Mouse (Mus musculus): ENCODE results near the gene Jph3. TPM values are rescaled to one million over a fixed set of nuclear protein-coding genes. Genes with fewer than 3 reads are reported as not detected.

Gene Jph3
- polyA plus RNA-seq, 1 experiment from 2014 or later = 0.65 TPM

- H3K27me3 ChIP-seq (ENCODE audit: low read depth, poor library complexity, severe bottlenecking) = peaks cover under 1% of the 10 kb centered on the region; the same call in 1 of the 2 replicates
- no peak overlapping the region for H3K4me3 ChIP-seq
- H3K9me3 ChIP-seq (replicated peaks) = no peaks in the 10 kb centered on the region
- 78% methylated on average over 7 of the region's 7 CpGs for WGBS
- no peaks in the 10 kb centered on the region for H3K36me3 ChIP-seq
- DNase-seq (ENCODE audit: low spot score) = no peak
- peaks cover 17% of the 10 kb centered on the region for H3K4me1 ChIP-seq
- H3K27ac ChIP-seq = no peak overlapping the region
Measured at GRCm38 (mm10) chr8:121765594-121766138, 36.2 kb downstream of the Jph3 start.

GRCm38 (mm10) chr8:121769095-121769494 is 39.7 kb downstream of the Jph3 start:
- Histone ChIP-seq H3K4me1 (peaks cover 26% of the 10 kb centered on the region), H3K4me3 (no peak overlapping the region)
- WGBS = 56% methylated on average over 3 of the region's 3 CpGs

DNA sequence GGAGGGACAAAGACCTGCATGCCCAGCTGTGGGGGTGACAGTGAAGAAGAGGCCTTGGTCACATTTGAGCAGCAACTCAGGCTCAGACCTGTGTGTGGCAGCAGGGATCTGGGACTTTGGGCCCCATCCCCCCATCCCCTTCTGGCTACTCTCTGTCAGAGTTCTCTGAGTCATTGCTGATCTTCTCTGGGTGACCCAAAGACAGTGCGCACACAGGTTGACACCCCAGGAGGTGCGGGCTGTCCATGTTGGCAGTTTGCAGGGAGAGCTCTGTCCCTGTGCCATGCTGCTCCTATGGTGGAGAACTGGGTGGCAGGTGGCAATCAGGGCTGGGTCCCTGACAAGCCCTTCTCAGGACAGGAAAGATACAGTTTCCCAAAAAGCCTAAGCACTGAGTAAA is 40.2 kb downstream of the Jph3 start:
- Histone ChIP-seq H3K27ac (no peak overlapping the region), H3K27me3 (ENCODE audit: low read depth, poor library complexity, severe bottlenecking) (no peaks in the 10 kb centered on the region), H3K4me3 (no peak overlapping the region), H3K36me3 (no peaks in the 10 kb centered on the region), H3K4me1 (peaks cover 26% of the 10 kb centered on the region), H3K9me3 (replicated peaks) (no peaks in the 10 kb centered on the region)
- 96% methylated on average over 2 of the region's 2 CpGs for WGBS
- DNase-seq (ENCODE audit: low spot score) = no peak

More at GRCm38 (mm10) chr8:121769095-121769494, 39.7 kb downstream of the Jph3 start:
- no peak for DNase-seq (ENCODE audit: low spot score)
- H3K27ac ChIP-seq = no peak overlapping the region
- H3K27me3 ChIP-seq (ENCODE audit: low read depth, poor library complexity, severe bottlenecking) = no peaks in the 10 kb centered on the region
- no peaks in the 10 kb centered on the region for H3K36me3 ChIP-seq
- no peaks in the 10 kb centered on the region for H3K9me3 ChIP-seq (replicated peaks)

DNA sequence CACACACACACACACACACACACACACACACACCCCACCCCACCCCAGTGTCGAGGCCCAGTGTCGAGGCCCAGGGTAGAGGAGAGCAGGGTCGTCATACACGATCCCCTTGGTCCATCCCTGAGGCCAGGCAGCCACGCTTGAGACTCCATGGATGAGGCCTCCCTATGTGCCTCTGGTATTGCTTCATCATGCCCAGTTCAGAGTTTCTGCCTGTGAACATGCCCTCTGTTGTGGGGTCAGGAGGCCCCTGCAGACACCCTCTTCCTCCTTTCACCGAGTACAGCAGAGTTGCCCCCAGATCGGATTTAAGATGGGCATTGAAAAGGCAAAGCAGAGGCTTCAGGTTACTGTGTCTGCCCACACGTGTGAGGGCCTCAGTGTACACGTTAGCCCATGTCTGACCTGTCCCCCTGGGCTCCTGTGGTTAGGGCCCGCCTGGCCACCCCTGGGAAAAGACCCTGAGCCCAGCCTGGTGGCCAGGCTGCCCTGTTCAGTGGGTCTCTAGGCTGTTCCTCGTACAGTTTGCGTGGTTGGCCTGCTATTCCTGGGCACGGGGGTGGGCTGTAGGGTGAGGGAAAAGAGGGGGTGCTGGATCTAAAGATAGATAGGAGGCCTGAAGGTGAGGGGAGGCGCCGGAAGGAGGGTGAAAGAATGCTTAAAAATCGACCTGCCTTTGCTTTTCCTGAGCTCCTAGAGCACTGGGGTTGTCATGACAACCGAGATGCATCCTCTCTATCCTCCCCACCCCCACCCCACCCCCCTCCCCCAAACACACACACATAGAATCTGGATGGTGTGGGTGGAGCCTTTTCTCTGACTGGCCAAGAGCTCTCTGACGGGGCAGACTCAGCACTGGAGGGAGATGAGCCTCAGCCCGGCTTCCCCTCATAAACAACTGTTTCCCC is 41.7 kb downstream of the Jph3 start:
- no peaks in the 10 kb centered on the region for H3K9me3 ChIP-seq (replicated peaks)
- no peak overlapping the region for H3K4me3 ChIP-seq
- peaks cover 26% of the 10 kb centered on the region for H3K4me1 ChIP-seq
- H3K36me3 ChIP-seq = no peaks in the 10 kb centered on the region
- peak overlapping the region; percentile 9; the same call in 1 of the 2 replicates for H3K27ac ChIP-seq
- no peaks in the 10 kb centered on the region for H3K27me3 ChIP-seq (ENCODE audit: low read depth, poor library complexity, severe bottlenecking)
- WGBS = 44% methylated on average over 19 of the region's 19 CpGs
- DNase-seq (ENCODE audit: low spot score) = no peak

GRCm38 (mm10) chr8:121773876-121774275 is 44.5 kb downstream of the Jph3 start:
- Histone ChIP-seq H3K4me1 (peaks cover 32% of the 10 kb centered on the region), H3K27ac (no peak overlapping the region), H3K27me3 (ENCODE audit: low read depth, poor library complexity, severe bottlenecking) (no peaks in the 10 kb centered on the region), H3K9me3 (replicated peaks) (no peaks in the 10 kb centered on the region), H3K4me3 (no peak overlapping the region), H3K36me3 (no peaks in the 10 kb centered on the region)
- 91% methylated on average over 12 of the region's 12 CpGs for WGBS
- no peak for DNase-seq (ENCODE audit: low spot score)

DNA sequence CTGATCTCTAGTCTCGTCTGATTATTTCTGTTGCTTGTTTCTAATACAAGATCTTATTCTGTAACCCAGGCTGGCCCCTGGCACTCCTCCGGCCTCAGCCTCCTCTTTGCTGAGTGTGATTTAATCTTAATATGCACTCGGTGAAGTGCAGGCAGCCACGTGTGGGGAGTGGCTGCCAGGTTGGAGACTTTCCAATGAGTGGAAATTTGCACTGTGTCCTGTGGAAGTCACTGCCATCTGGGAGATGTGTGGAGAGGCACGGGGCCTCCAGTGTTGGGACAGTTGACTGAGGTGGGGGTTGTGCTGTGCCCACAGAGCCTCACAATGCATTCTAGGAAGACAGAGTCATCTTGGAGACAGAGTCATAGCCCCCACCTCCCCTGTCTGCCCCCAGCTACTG is 53.1 kb downstream of the Jph3 start:
- Histone ChIP-seq H3K36me3 (no peaks in the 10 kb centered on the region), H3K4me3 (no peak overlapping the region), H3K9me3 (replicated peaks) (no peaks in the 10 kb centered on the region), H3K4me1 (peaks cover 23% of the 10 kb centered on the region), H3K27ac (no peak overlapping the region), H3K27me3 (ENCODE audit: low read depth, poor library complexity, severe bottlenecking) (no peaks in the 10 kb centered on the region)
- 81% methylated on average over 5 of the region's 5 CpGs for WGBS
- DNase-seq (ENCODE audit: low spot score) = no peak

DNA sequence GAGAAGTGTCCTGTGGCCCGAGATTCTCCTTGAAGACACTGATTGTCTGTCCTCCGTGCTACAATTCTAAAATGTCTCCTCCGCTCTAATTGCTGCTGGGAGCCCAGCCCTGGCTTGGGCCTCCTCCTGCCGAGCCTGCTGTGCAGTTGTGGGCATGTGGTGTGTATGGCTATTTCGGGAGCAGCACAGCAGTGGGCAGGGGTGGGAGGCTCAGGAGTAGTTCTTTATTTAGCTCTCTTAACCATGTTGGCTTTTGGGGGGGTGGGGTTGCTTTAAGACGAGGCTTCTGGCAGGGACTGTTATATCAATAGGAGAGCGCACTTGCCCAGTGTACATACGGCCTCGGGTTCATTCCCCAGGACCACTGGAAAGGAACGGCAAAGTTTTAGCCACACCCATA is 57.1 kb downstream of the Jph3 start:
- Histone ChIP-seq H3K9me3 (replicated peaks) (no peaks in the 10 kb centered on the region), H3K36me3 (0 out of 2 replicates have a peak, but pooled peaks cover 3% of the 10 kb centered on the region), H3K4me1 (peaks cover 17% of the 10 kb centered on the region), H3K4me3 (no peak overlapping the region), H3K27ac (no peak overlapping the region), H3K27me3 (ENCODE audit: low read depth, poor library complexity, severe bottlenecking) (no peaks in the 10 kb centered on the region)
- DNase-seq (ENCODE audit: low spot score) = no peak
- 68% methylated on average over 10 of the region's 10 CpGs for WGBS

DNA sequence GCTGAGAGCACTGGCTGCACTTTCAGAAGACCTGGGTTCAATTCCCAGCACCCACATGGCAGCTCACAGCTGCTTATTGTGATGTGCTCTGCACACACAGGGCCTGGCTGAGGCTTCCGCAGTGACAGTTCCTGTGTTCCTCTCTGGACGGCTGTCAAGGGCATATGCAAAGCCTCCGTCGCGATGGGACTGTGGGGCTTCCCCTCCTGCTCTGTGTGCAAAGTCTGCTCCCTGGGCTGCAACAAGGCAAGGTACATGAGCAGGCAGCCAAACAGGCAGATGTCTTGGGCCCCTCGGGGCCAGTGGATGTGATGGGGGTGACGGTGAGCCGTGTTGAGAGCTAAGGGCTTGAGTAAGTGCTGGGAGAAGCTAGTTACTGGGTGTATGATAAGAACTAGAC is 59.4 kb downstream of the Jph3 start:
- no peak overlapping the region for H3K27ac ChIP-seq
- peaks cover 26% of the 10 kb centered on the region for H3K4me1 ChIP-seq

GRCm38 (mm10) chr8:121792159-121792558 is 62.7 kb downstream of the Jph3 start:
- Histone ChIP-seq H3K27ac (no peak overlapping the region; the same call in 1 of the 2 replicates), H3K9me3 (replicated peaks) (no peaks in the 10 kb centered on the region), H3K36me3 (peaks cover 31% of the 10 kb centered on the region), H3K4me1 (peaks cover 19% of the 10 kb centered on the region), H3K4me3 (no peak overlapping the region), H3K27me3 (ENCODE audit: low read depth, poor library complexity, severe bottlenecking) (no peaks in the 10 kb centered on the region)
- DNase-seq (ENCODE audit: low spot score) = no peak
- WGBS = 82% methylated on average over 7 of the region's 7 CpGs

More for the DNA sequence above, 59.4 kb downstream of the Jph3 start:
- WGBS = 85% methylated on average over 8 of the region's 8 CpGs
- no peak overlapping the region for H3K4me3 ChIP-seq
- DNase-seq (ENCODE audit: low spot score) = no peak
- H3K36me3 ChIP-seq = 0 out of 2 replicates have a peak, but pooled peaks cover 3% of the 10 kb centered on the region
- no peaks in the 10 kb centered on the region for H3K9me3 ChIP-seq (replicated peaks)
- no peaks in the 10 kb centered on the region for H3K27me3 ChIP-seq (ENCODE audit: low read depth, poor library complexity, severe bottlenecking)

DNA sequence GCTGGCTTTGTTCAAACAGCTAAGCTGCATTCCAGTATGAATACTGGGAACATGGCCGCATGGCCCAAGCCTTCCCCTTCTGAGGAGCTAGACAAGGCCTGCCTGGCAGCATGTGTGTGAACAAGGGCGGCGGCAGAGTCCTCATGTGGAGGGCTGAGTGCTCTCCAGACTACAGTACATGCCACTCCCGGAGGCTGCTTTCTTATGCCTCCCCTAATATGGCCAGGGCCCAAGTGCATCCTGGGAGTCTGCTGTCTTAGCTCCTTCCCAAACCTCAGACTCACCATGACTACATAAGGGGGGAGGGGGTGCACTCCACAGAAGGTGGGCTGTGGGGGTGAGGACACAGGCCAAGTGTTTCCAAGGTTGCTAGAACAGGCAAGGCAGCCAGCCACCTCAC is 63.2 kb downstream of the Jph3 start:
- no peaks in the 10 kb centered on the region for H3K9me3 ChIP-seq (replicated peaks)
- H3K27ac ChIP-seq = peak overlapping the region; percentile 16
- peaks cover 19% of the 10 kb centered on the region for H3K4me1 ChIP-seq
- WGBS = 85% methylated on average over 4 of the region's 4 CpGs
- H3K4me3 ChIP-seq = no peak overlapping the region
- DNase-seq (ENCODE audit: low spot score) = no peak
- peaks cover 36% of the 10 kb centered on the region for H3K36me3 ChIP-seq
- no peaks in the 10 kb centered on the region for H3K27me3 ChIP-seq (ENCODE audit: low read depth, poor library complexity, severe bottlenecking)

DNA sequence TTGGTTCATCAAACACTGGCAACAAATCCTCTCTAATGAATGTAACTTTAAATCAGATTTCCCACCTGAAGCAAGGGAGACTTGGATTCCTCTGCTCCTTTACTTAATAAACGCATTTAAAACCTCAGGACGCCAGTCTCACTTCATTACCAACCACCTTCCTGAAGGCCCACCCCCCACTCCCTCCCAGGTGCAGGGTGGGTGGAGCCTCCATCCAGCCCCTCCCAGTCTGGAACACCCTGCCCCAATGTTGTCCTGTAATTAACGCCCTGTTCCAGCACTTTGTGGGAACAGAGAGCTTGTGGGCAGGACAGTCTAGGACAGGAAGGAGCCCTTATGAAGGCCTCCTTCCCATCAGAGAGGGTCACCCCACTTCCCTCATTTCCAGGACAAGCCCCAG is 64.7 kb downstream of the Jph3 start:
- no peaks in the 10 kb centered on the region for H3K9me3 ChIP-seq (replicated peaks)
- peaks cover 51% of the 10 kb centered on the region for H3K36me3 ChIP-seq

DNA sequence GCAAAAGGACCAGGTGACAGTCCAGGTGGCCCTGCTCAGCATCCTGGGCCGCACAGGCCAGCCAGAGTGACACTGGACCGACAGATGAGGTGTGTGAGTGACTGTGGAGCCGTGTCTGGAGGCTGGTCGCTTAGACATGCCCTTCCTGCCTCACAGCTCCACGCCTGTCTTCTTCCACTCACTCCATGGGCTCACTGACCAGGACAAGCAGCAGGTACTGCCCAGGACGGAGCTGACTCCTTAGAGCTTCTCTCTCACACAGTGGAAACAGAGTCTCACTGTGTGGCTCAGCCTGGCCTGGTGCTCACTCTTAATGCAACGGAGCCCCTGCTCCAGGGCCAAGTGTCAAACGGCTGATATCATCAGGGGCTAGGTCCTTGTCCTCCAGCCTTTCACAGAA is 66.0 kb downstream of the Jph3 start:
- no peaks in the 10 kb centered on the region for H3K9me3 ChIP-seq (replicated peaks)
- peaks cover 61% of the 10 kb centered on the region for H3K36me3 ChIP-seq
- H3K4me3 ChIP-seq = no peak overlapping the region
- no peak for DNase-seq (ENCODE audit: low spot score)
- H3K27me3 ChIP-seq (ENCODE audit: low read depth, poor library complexity, severe bottlenecking) = no peaks in the 10 kb centered on the region
- H3K4me1 ChIP-seq = peaks cover 19% of the 10 kb centered on the region
- H3K27ac ChIP-seq = no peak overlapping the region
- WGBS = 92% methylated on average over 8 of the region's 8 CpGs

More for the DNA sequence above, 64.7 kb downstream of the Jph3 start:
- Histone ChIP-seq H3K4me1 (peaks cover 19% of the 10 kb centered on the region), H3K27ac (no peak overlapping the region), H3K27me3 (ENCODE audit: low read depth, poor library complexity, severe bottlenecking) (no peaks in the 10 kb centered on the region), H3K4me3 (no peak overlapping the region)
- DNase-seq (ENCODE audit: low spot score) = no peak
- 45% methylated on average over 3 of the region's 3 CpGs for WGBS

GRCm38 (mm10) chr8:121796406-121796805 is 67.0 kb downstream of the Jph3 start:
- H3K27ac ChIP-seq = no peak overlapping the region
- H3K9me3 ChIP-seq (replicated peaks) = no peaks in the 10 kb centered on the region
- WGBS = 94% methylated on average over 11 of the region's 11 CpGs
- H3K4me3 ChIP-seq = no peak overlapping the region
- DNase-seq (ENCODE audit: low spot score) = no peak
- peaks cover 71% of the 10 kb centered on the region for H3K36me3 ChIP-seq
- no peaks in the 10 kb centered on the region for H3K27me3 ChIP-seq (ENCODE audit: low read depth, poor library complexity, severe bottlenecking)
- H3K4me1 ChIP-seq = peaks cover 19% of the 10 kb centered on the region

Measured in limb, embryonic 10.5 days (tissue).